Mouse (Mus musculus) hindbrain, embryonic 14.5 days (tissue): ENCODE data around the gene Fastk. TPM values are rescaled to one million over a fixed set of nuclear protein-coding genes. Genes with fewer than 3 reads are reported as not detected.

Source experiments
- ATAC-seq: fragments of 200-750 bp; cut with Nextera tagmentation; 2 replicates; pipeline ENCODE4 v1.8.0; 2017; ENCODE audit warnings: moderate number of reproducible peaks, mild to moderate bottlenecking, moderate TSS enrichment, moderate library complexity; ENCODE audit not compliant: low FRiP score
- DNase-seq: peaks from one replicate; pipeline ENCODE4 v3.0.0-alpha.2; 2015; ENCODE audit warnings: low spot score
- H3K27ac ChIP-seq: fragments of 300-500 bp; sonication (generic); 2 replicates; pipeline ENCODE4 v1.5.1; 2014; ENCODE audit warnings: mild to moderate bottlenecking, moderate library complexity
- H3K27me3 ChIP-seq: fragments of 300-500 bp; sonication (generic); 2 replicates; pipeline ENCODE4 v1.6.1; 2014; ENCODE audit warnings: mild to moderate bottlenecking, low read length, mixed read lengths; ENCODE audit not compliant: control insufficient read depth, insufficient read depth
- H3K36me3 ChIP-seq: fragments of 300-500 bp; sonication (generic); replicated peaks from 2 replicates; pipeline ENCODE4 v1.6.1; 2014; ENCODE audit not compliant: control insufficient read depth, insufficient read depth
- H3K4me1 ChIP-seq: fragments of 300-500 bp; sonication (generic); replicated peaks from 2 replicates; pipeline ENCODE4 v1.6.1; 2014; ENCODE audit warnings: antibody characterized with exemption, low read length, mixed read lengths; ENCODE audit not compliant: control insufficient read depth, insufficient read depth
- H3K4me2 ChIP-seq: fragments of 300-500 bp; sonication (generic); replicated peaks from 2 replicates; pipeline ENCODE4 v1.6.1; 2014; ENCODE audit warnings: mild to moderate bottlenecking, moderate library complexity
- H3K4me3 ChIP-seq: fragments of 300-500 bp; sonication (generic); replicated peaks from 2 replicates; pipeline ENCODE4 v1.5.1; 2014; ENCODE audit warnings: mild to moderate bottlenecking, low read length
- H3K9ac ChIP-seq: fragments of 300-500 bp; sonication (generic); 2 replicates; pipeline ENCODE4 v1.6.1; 2014
- H3K9me3 ChIP-seq: fragments of 300-500 bp; sonication (generic); 2 replicates; pipeline ENCODE4 v1.6.1; 2016; ENCODE audit warnings: low read length; ENCODE audit not compliant: control insufficient read depth
- WGBS: fragments of 180-500 bp; shearing (Covaris S2); extraction: QIAGEN DNeasy Blood & Tissue Kit; methylation state at CpG from one replicate; pipeline ENCODE4 v1.1.7; 2014; 5-methylcytosine and 5-hydroxymethylcytosine counted together
- polyA plus RNA-seq: library from polyadenylated mRNA; unstranded; fragments of >200 nt; fragmentation: Nextera tagmentation; extraction: Ambion mirVana; gene quantifications from 2 replicates; pipeline ENCODE4 v1.2.1, GENCODE M21; 2014

Gene Fastk
- 92.8 and 92.9 TPM in 2 replicates for polyA plus RNA-seq

DNA sequence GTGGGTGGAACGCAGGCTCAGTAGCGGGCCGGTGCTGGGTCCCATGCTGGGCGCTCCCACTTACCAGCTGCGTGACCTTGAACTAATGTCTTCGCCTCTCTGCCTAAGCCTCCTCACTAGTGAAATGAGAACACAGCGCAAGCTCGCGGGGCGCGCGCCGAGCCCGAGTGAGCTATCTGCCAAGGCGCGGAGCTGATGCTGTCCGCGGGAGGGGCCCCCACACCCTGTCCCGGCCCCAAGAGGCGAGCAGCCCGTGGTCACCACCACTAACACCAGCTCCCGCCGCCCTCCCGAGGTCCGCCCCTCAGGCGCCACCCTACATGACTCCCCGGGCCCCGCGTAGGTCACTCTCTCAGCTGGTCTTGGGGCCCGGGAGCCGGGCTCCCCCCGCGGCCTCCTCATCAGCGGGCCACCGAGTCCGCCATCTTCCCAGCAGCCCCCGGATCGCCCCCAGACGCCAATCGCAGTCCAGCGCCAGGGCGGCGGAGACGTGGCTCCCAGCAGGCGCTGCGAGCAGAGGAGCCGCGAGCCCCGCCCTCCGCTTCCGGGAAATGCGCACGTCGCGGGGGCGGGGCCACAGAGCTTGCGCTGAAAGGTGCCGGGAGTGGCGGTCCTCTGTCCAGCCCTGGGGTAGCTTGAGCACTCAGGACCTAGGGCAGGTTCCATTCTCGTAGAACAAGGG, at the start of gene Fastk:
Gene Fastk, minus strand, starts transcription at position 542 of the 682 bp plus-strand sequence.
- Histone ChIP-seq H3K4me2 (peak within 1 kb of the TSS; percentile 98), H3K36me3 (peaks cover 26% of the 10 kb centered on the region), H3K4me1 (peaks cover 32% of the 10 kb centered on the region), H3K27me3 (0 out of 2 replicates have a peak, but pooled peaks cover 4% of the 10 kb centered on the region), H3K4me3 (peak within 1 kb of the TSS; percentile 91), H3K9me3 (no peaks in the 10 kb centered on the region), H3K9ac (peak within 1 kb of the TSS; percentile 95), H3K27ac (peak within 1 kb of the TSS; percentile 94)
- peak; percentile 82 for ATAC-seq
- WGBS, result under 1% methylated on average over 58 of the region's 60 CpGs
- DNase-seq, result peak; percentile 91

DNA sequence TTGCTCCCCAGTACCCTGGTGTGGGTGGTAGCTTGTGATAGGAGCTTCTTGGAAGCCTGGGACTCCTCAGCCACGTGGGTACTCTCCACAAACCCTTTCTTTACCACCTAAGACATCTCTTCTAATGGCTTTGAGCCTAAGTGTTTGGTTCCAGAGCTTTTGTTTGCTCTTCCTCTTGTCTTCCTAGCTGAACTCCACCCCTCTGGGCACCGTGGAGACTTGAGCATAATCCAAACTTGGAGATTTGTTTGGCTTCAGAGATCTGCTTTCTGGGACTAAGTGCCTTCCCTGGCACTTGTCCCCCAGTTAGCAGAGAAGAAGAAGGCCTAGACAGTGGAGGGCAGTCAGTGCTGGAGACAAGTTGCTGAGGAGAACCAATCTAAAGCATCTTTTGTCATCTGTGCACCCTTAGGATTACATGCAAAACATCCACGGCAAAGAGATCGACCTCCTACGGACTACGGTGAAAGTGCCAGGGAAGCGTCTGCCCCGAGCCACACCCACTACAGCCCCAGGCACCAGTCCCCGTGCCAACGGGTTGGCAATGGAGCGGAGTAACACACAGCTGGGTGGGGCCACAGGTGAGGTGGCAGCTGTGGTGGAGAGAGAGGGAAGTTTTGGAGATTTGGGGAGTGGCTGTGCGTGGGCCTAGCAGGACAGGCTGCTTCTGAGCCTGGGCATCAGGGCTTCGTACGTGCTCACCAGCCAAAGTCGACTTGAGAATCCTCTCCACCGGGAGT, 47.6 kb upstream of the Fastk start:
- peaks cover 87% of the 10 kb centered on the region for H3K36me3 ChIP-seq
- ATAC-seq (no peak), DNase-seq (no peak)
- no peaks in the 10 kb centered on the region for H3K9me3 ChIP-seq
- no peak overlapping the region for H3K27ac ChIP-seq
- no peak overlapping the region for H3K4me2 ChIP-seq
- 87% methylated on average over 16 of the region's 16 CpGs for WGBS
- H3K9ac ChIP-seq, result no peak overlapping the region
- H3K4me1 ChIP-seq, result peaks cover 33% of the 10 kb centered on the region
- no peaks in the 10 kb centered on the region for H3K27me3 ChIP-seq
- no peak overlapping the region for H3K4me3 ChIP-seq

DNA sequence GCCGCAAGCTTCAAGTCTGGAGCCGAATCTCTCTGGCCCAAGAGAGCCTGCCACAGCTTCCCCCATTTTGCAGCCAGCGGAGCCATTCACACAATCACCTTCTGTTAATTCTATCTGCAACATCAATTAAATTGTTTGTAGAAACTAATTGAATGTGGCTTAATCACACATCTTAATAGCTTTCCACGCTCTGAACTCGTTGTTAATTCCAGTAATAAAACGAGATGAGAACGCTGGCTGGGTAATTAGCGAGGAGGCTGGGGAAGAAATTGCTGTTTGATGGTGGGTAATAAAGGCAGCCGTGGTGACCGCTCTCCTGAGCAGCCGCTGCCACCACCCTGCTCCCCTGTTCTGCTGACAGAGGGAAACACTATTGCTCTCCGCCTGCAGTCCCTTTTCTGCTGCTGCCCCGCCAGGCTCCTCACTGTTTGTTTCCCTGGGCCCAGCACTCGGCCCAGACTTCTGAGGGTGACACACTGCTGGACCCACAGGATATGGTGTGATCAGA, 45.4 kb upstream of the Fastk start:
- Histone ChIP-seq H3K27ac (peak overlapping the region; percentile 58), H3K27me3 (no peaks in the 10 kb centered on the region), H3K9me3 (no peaks in the 10 kb centered on the region), H3K4me3 (no peak overlapping the region), H3K36me3 (peaks cover 83% of the 10 kb centered on the region), H3K4me2 (no peak overlapping the region), H3K9ac (no peak overlapping the region), H3K4me1 (peaks cover 19% of the 10 kb centered on the region; the same call in 1 of the 2 replicates)
- ATAC-seq (peak; percentile 38), DNase-seq (no peak)
- WGBS, result 50% methylated on average over 14 of the region's 14 CpGs

DNA sequence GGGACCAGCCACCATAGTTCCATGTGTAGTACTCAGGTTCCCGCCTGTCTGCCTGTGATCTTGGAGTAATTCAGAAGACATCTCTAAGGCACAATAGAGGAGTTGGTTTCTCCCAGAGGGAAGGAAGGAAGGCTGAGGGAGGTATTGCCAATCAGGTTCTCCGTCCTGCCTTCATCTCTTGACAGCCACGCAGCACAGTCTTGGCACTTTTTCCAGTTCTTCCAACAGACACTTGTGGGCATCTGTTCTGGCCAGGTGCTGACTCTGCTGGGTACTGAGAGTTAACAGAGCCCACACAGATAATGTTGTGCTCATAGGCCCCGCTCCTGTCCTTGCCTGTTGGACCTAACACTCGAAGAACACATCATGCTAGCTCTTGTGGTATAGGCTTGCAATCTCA, 41.7 kb upstream of the Fastk start:
- H3K9me3 ChIP-seq, result no peaks in the 10 kb centered on the region
- H3K9ac ChIP-seq, result no peak overlapping the region
- H3K36me3 ChIP-seq, result peaks cover 73% of the 10 kb centered on the region
- ATAC-seq, result no peak
- H3K4me2 ChIP-seq, result no peak overlapping the region
- peaks cover 26% of the 10 kb centered on the region; the same call in 1 of the 2 replicates for H3K4me1 ChIP-seq
- DNase-seq, result no peak
- H3K4me3 ChIP-seq, result no peak overlapping the region
- 94% methylated on average over 5 of the region's 5 CpGs for WGBS
- no peak overlapping the region for H3K27ac ChIP-seq
- no peaks in the 10 kb centered on the region for H3K27me3 ChIP-seq

DNA sequence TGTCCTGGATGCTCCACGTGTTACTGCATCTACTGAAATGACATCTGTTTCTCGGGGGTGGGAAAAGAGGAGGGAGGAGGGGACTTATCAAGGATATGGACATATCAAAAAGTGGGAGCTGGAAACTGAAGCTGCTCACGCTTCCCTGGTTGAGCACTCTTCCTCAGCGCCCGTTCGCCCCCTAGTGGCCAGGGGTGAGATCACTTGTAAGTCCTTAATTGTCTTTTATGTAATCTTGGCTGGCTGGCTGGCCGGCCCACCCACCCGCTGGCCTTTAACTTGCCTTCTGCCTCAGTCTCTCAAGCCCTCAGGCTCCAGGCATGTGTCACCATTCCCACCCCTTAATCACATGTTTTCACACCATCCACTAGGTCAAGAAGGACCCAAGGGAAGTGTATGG, 41.0 kb upstream of the Fastk start:
- peak overlapping the region; percentile 16; the same call in 1 of the 2 replicates for H3K27ac ChIP-seq
- no peak for ATAC-seq
- no peaks in the 10 kb centered on the region for H3K27me3 ChIP-seq
- no peaks in the 10 kb centered on the region for H3K9me3 ChIP-seq
- H3K4me1 ChIP-seq, result peaks cover 29% of the 10 kb centered on the region
- no peak overlapping the region for H3K9ac ChIP-seq
- no peak overlapping the region for H3K4me2 ChIP-seq
- peaks cover 70% of the 10 kb centered on the region for H3K36me3 ChIP-seq
- peak; percentile 93 for DNase-seq
- WGBS, result 2% methylated on average over 8 of the region's 8 CpGs
- H3K4me3 ChIP-seq, result no peak overlapping the region

DNA sequence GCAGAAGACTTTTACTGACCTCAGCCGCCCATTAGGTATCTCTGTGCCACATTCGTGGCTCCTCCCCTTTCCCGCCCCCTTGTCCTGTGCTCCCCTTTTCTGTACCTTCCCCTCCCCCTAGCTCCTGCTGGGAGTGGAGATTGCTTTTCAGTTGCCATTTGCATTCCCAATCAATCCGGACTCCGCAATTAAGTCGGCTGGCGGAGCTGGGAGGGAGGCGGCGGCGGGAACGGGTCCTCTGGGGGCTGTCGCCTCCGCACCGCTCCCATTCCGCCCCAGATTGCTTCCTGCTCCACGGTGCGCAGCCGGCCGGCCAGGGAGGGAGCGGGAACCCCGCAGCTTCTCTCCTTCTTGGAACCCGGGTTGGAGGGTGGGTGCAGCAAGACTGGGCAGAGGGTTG, 39.9 kb upstream of the Fastk start:
- Histone ChIP-seq H3K9me3 (no peaks in the 10 kb centered on the region), H3K36me3 (peaks cover 71% of the 10 kb centered on the region), H3K4me3 (no peak overlapping the region), H3K9ac (no peak overlapping the region), H3K4me1 (peaks cover 28% of the 10 kb centered on the region), H3K27me3 (no peaks in the 10 kb centered on the region), H3K4me2 (peak overlapping the region; percentile 42), H3K27ac (peak overlapping the region; percentile 39)
- ATAC-seq (peak; percentile 38), DNase-seq (peak; percentile 53)
- whole genome bisulfite sequencing, result 13% methylated on average over 22 of the region's 22 CpGs

DNA sequence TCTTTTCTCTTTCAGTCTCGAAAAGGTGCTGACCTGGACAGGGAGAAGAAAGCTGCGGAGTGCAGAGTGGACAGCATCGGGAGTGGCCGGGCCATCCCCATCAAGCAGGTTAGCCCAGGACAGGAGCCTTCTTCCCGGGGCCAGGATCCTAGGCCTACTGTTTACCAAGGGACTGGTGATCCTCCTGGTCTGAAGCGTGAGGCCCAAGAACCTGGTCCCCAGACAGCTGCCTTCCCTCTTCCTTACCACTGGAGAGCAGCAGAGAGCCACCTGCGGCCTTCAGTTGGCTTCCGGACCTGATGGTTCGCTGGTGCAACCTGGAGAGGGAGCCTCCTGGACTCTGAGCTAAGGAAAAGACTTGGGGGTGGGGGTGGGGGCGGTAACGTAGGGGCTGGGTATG, 38.2 kb upstream of the Fastk start:
- H3K4me3 ChIP-seq, result no peak overlapping the region
- WGBS, result 22% methylated on average over 11 of the region's 11 CpGs
- no peaks in the 10 kb centered on the region for H3K9me3 ChIP-seq
- H3K36me3 ChIP-seq, result peaks cover 72% of the 10 kb centered on the region
- no peak overlapping the region for H3K4me2 ChIP-seq
- H3K27ac ChIP-seq, result no peak overlapping the region
- ATAC-seq (no peak; the same call in 1 of the 2 replicates), DNase-seq (peak; percentile 81)
- H3K4me1 ChIP-seq, result peaks cover 28% of the 10 kb centered on the region
- H3K9ac ChIP-seq, result no peak overlapping the region
- H3K27me3 ChIP-seq, result no peaks in the 10 kb centered on the region

DNA sequence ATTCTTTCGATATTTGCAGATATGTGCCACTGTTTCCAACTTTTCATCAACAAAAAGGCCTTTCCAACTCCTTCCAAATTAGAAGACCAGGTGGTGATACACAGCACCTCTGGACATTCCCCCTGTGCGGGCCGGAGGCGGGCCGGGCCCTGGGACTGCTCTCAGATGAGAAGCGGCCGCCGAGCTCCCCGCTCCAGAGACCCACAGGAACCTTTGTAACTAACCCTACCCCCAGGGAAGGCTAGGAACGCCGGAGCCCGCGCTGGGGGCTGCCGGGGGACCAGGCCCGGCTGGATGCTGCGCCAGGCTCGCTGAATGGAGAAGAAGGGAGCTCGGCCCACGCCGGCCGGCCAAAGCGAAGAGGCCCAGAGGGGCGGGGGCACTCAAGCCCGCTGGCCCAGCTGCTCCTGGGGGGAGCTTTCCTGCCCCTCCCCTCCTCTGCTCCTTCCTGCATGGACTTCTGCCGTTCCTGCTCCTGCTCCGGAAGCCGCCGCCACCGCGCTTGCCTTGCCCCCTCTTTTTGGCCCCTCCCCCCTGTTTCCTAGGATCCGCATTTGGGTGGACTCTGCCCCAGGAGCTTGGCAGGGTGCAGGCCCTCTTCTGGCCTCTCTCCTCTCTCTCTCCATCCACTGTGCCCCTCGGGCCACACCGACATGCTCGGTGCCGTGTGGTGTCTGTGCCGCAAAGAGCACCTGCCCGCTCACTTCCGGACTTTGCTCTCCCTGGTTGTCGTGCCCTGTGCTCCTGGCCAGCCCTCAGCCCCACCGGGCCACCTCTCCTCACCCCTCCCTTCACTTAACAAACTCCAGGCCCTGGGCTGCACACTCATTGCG, 37.4 kb upstream of the Fastk start:
- Histone ChIP-seq H3K4me1 (peaks cover 28% of the 10 kb centered on the region), H3K4me3 (no peak overlapping the region), H3K27ac (no peak overlapping the region), H3K36me3 (peaks cover 72% of the 10 kb centered on the region), H3K9me3 (no peaks in the 10 kb centered on the region), H3K4me2 (no peak overlapping the region), H3K27me3 (no peaks in the 10 kb centered on the region), H3K9ac (peak overlapping the region; percentile 28; the same call in 1 of the 2 replicates)
- 39% methylated on average over 29 of the region's 41 CpGs for WGBS
- no peak for ATAC-seq
- DNase-seq, result no peak
